In genomic region chr4:70709126-70709689, GRCm38 (mm10) we compare ENCODE assay signal across 13 mouse cellular contexts.
A peak's percentile ranks its signal among the peaks of the same experiment; 100 is the strongest.
DNase-seq lines count a peak whose midpoint lies in the region; ATAC-seq and TF ChIP-seq lines count a peak whose summit lies in the region.
"Had no signal": no experiment of that assay in that cellular context is flagged by ENCODE, and none has a peak within 500 bp of the region (broad histone marks: within the 10 kb centered on the region; RNA-seq: fewer than 3 reads in every experiment).

No protein-coding gene starts in this region.

- no peak for ATAC-seq in forebrain, embryonic 14.5 days
- no peak for ATAC-seq in forebrain, embryonic 13.5 days
- no peak for ATAC-seq in midbrain, embryonic 14.5 days (ENCODE audit: low FRiP score, low TSS enrichment)
- no peak for ATAC-seq in midbrain, embryonic 15.5 days (replicated peaks)
- ATAC-seq in forebrain, embryonic 15.5 days (replicated peaks) = no peak
- ATAC-seq: midbrain, embryonic 16.5 days had no signal

- H3K4me1 ChIP-seq in forebrain, embryonic 14.5 days (ENCODE audit: control insufficient read depth, insufficient read depth, low read length) = no peaks in the 10 kb centered on the region
- no peaks in the 10 kb centered on the region for H3K4me1 ChIP-seq in forebrain, embryonic 13.5 days
- no peaks in the 10 kb centered on the region for H3K4me1 ChIP-seq in midbrain, embryonic 14.5 days (ENCODE audit: control insufficient read depth, insufficient read depth, low read length)
- no peaks in the 10 kb centered on the region for H3K4me1 ChIP-seq in midbrain, embryonic 15.5 days
- H3K4me1 ChIP-seq in forebrain, embryonic 15.5 days = no peaks in the 10 kb centered on the region

- WGBS in forebrain, embryonic 14.5 days = 65% methylated on average over 2 of the region's 2 CpGs
- 77% methylated on average over 2 of the region's 2 CpGs for WGBS in forebrain, embryonic 13.5 days
- WGBS in midbrain, embryonic 14.5 days = 69% methylated on average over 2 of the region's 2 CpGs
- WGBS in midbrain, embryonic 15.5 days = 67% methylated on average over 2 of the region's 2 CpGs
- 81% methylated on average over 2 of the region's 2 CpGs for WGBS in forebrain, embryonic 15.5 days

- H3K36me3 ChIP-seq in forebrain, embryonic 14.5 days (ENCODE audit: control insufficient read depth, insufficient read depth, low read length) = no peaks in the 10 kb centered on the region
- no peaks in the 10 kb centered on the region for H3K36me3 ChIP-seq in forebrain, embryonic 13.5 days (ENCODE audit: poor library complexity, severe bottlenecking)
- no peaks in the 10 kb centered on the region for H3K36me3 ChIP-seq in midbrain, embryonic 14.5 days (ENCODE audit: control insufficient read depth, insufficient read depth, low read length)
- H3K36me3 ChIP-seq in midbrain, embryonic 15.5 days (replicated peaks) = no peaks in the 10 kb centered on the region
- no peaks in the 10 kb centered on the region for H3K36me3 ChIP-seq in forebrain, embryonic 15.5 days

- no peak overlapping the region for H3K4me3 ChIP-seq in forebrain, embryonic 14.5 days (ENCODE audit: low read depth, low read length)
- no peak overlapping the region for H3K4me3 ChIP-seq in forebrain, embryonic 13.5 days
- no peak overlapping the region for H3K4me3 ChIP-seq in midbrain, embryonic 14.5 days (replicated peaks; ENCODE audit: low read depth, low read length)
- H3K4me3 ChIP-seq in midbrain, embryonic 15.5 days = no peak overlapping the region
- no peak overlapping the region for H3K4me3 ChIP-seq in layer of hippocampus, adult 2 months
- no peak overlapping the region for H3K4me3 ChIP-seq in forebrain, embryonic 15.5 days

- no peaks in the 10 kb centered on the region for H3K27me3 ChIP-seq in forebrain, embryonic 14.5 days (replicated peaks; ENCODE audit: control insufficient read depth, insufficient read depth, low read length)
- no peaks in the 10 kb centered on the region for H3K27me3 ChIP-seq in forebrain, embryonic 13.5 days
- H3K27me3 ChIP-seq in midbrain, embryonic 14.5 days (ENCODE audit: control insufficient read depth, insufficient read depth, low read length) = no peaks in the 10 kb centered on the region
- H3K27me3 ChIP-seq in midbrain, embryonic 15.5 days (replicated peaks) = no peaks in the 10 kb centered on the region
- no peaks in the 10 kb centered on the region for H3K27me3 ChIP-seq in forebrain, embryonic 15.5 days

- no peak for TF ChIP-seq CTCF in layer of hippocampus, adult 2 months (conservative IDR thresholded peaks at IDR 0.05)

- H3K27ac ChIP-seq in forebrain, embryonic 14.5 days (ENCODE audit: low read depth, low read length) = no peak overlapping the region
- no peak overlapping the region for H3K27ac ChIP-seq in forebrain, embryonic 13.5 days
- no peak overlapping the region for H3K27ac ChIP-seq in midbrain, embryonic 14.5 days (replicated peaks; ENCODE audit: low read depth, low read length)
- no peak overlapping the region for H3K27ac ChIP-seq in midbrain, embryonic 15.5 days
- H3K27ac ChIP-seq in layer of hippocampus, adult 2 months = no peak overlapping the region
- no peak overlapping the region for H3K27ac ChIP-seq in forebrain, embryonic 15.5 days (replicated peaks)

- no peaks in the 10 kb centered on the region for H3K9me3 ChIP-seq in forebrain, embryonic 14.5 days (replicated peaks; ENCODE audit: control insufficient read depth, low read length)
- no peaks in the 10 kb centered on the region for H3K9me3 ChIP-seq in forebrain, embryonic 13.5 days (replicated peaks)
- H3K9me3 ChIP-seq in midbrain, embryonic 14.5 days (ENCODE audit: control insufficient read depth, low read length) = no peaks in the 10 kb centered on the region
- H3K9me3 ChIP-seq in midbrain, embryonic 15.5 days = no peaks in the 10 kb centered on the region
- H3K9me3 ChIP-seq in forebrain, embryonic 15.5 days = no peaks in the 10 kb centered on the region

- no peak overlapping the region for H3K4me2 ChIP-seq in forebrain, embryonic 14.5 days (ENCODE audit: low read length)
- no peak overlapping the region for H3K4me2 ChIP-seq in forebrain, embryonic 13.5 days
- no peak overlapping the region for H3K4me2 ChIP-seq in midbrain, embryonic 14.5 days (ENCODE audit: low read length)
- no peak overlapping the region for H3K4me2 ChIP-seq in midbrain, embryonic 15.5 days
- no peak overlapping the region for H3K4me2 ChIP-seq in forebrain, embryonic 15.5 days (replicated peaks)

- DNase-seq in forebrain, embryonic 14.5 days (ENCODE audit: low spot score) = peak; percentile 5
- peak; percentile 8 for DNase-seq in midbrain, embryonic 14.5 days
- peak; percentile 6 for DNase-seq in kidney, adult 11 months
- peak; percentile 63 for DNase-seq in mesoderm, embryonic 11.5 days (ENCODE audit: low read depth, low spot score)
- DNase-seq in layer of hippocampus, adult 2 months (ENCODE audit: low spot score in 2 of 2) = no peak
- DNase-seq: cerebellum, postnatal 25 days; heart, postnatal 4 days; lung, adult 2 months; thymus, postnatal 14 days had no signal

- no peak overlapping the region for H3K9ac ChIP-seq in forebrain, embryonic 14.5 days (ENCODE audit: low read length)
- no peak overlapping the region for H3K9ac ChIP-seq in forebrain, embryonic 13.5 days
- no peak overlapping the region for H3K9ac ChIP-seq in midbrain, embryonic 14.5 days (replicated peaks; ENCODE audit: low read length)
- no peak overlapping the region for H3K9ac ChIP-seq in midbrain, embryonic 15.5 days
- H3K9ac ChIP-seq in forebrain, embryonic 15.5 days (replicated peaks) = no peak overlapping the region

Comparison
In these comparisons a context has a peak if more than half of its experiments do, and no peak if none do; other contexts are left out.
1. DNase-seq: peak in forebrain, embryonic 14.5 days (single experiment), midbrain, embryonic 14.5 days (single experiment), kidney, adult 11 months (single experiment) and mesoderm, embryonic 11.5 days (single experiment); none in layer of hippocampus, adult 2 months (0 of 2).